Mouse (Mus musculus) midbrain, embryonic 14.5 days (tissue): ENCODE data around the gene Timm44. TPM values are rescaled to one million over a fixed set of nuclear protein-coding genes. Genes with fewer than 3 reads are reported as not detected.

Experiments used
- ATAC-seq: fragments of 200-750 bp; cut with Nextera tagmentation; 2 replicates; pipeline ENCODE4 v1.8.0; 2017; ENCODE audit warnings: moderate number of reproducible peaks, moderate library complexity; ENCODE audit not compliant: low FRiP score, low TSS enrichment
- DNase-seq: peaks from one replicate; pipeline ENCODE4 v3.0.0-alpha.2; 2015
- H3K27ac ChIP-seq: fragments of 300-500 bp; sonication (generic); replicated peaks from 2 replicates; pipeline ENCODE4 v1.5.1; 2014; ENCODE audit warnings: mild to moderate bottlenecking, low read depth, low read length, moderate library complexity
- H3K27me3 ChIP-seq: fragments of 300-500 bp; sonication (generic); 2 replicates; pipeline ENCODE4 v1.6.1; 2014; ENCODE audit warnings: low read length, control low read depth, mixed read lengths; ENCODE audit not compliant: control insufficient read depth, insufficient read depth
- H3K36me3 ChIP-seq: fragments of 300-500 bp; sonication (generic); 2 replicates; pipeline ENCODE4 v1.6.1; 2014; ENCODE audit warnings: low read length, control low read depth; ENCODE audit not compliant: control insufficient read depth, insufficient read depth
- H3K4me1 ChIP-seq: fragments of 300-500 bp; sonication (generic); 2 replicates; pipeline ENCODE4 v1.6.1; 2014; ENCODE audit warnings: mild to moderate bottlenecking, antibody characterized with exemption, low read length, control low read depth; ENCODE audit not compliant: control insufficient read depth, insufficient read depth
- H3K4me2 ChIP-seq: fragments of 300-500 bp; sonication (generic); 2 replicates; pipeline ENCODE4 v1.6.1; 2014; ENCODE audit warnings: mild to moderate bottlenecking, low read length, moderate library complexity
- H3K4me3 ChIP-seq: fragments of 300-500 bp; sonication (generic); replicated peaks from 2 replicates; pipeline ENCODE4 v1.5.1; 2014; ENCODE audit warnings: low read depth, low read length
- H3K9ac ChIP-seq: fragments of 300-500 bp; sonication (generic); replicated peaks from 2 replicates; pipeline ENCODE4 v1.6.1; 2014; ENCODE audit warnings: mild to moderate bottlenecking, low read length, moderate library complexity
- H3K9me3 ChIP-seq: fragments of 300-500 bp; sonication (generic); 2 replicates; pipeline ENCODE4 v1.6.1; 2016; ENCODE audit warnings: low read length, control low read depth, mixed read lengths; ENCODE audit not compliant: control insufficient read depth
- WGBS: fragments of 180-500 bp; shearing (Covaris S2); extraction: QIAGEN DNeasy Blood & Tissue Kit; methylation state at CpG from one replicate; pipeline ENCODE4 v1.1.7; 2014; 5-methylcytosine and 5-hydroxymethylcytosine counted together
- polyA plus RNA-seq: library from polyadenylated mRNA; unstranded; fragments of >200 nt; fragmentation: Nextera tagmentation; extraction: Ambion mirVana; gene quantifications from 2 replicates; pipeline ENCODE4 v1.2.1, GENCODE M21; 2014

Gene Timm44
- polyA plus RNA-seq, 1 experiment from 2014 or later, result 47.2 TPM

- H3K9me3 ChIP-seq, result no peaks in the 10 kb centered on the region
- no peak for ATAC-seq
- no peak for DNase-seq
- H3K27me3 ChIP-seq, result no peaks in the 10 kb centered on the region
- H3K4me1 ChIP-seq, result peaks cover 20% of the 10 kb centered on the region
- no peak overlapping the region for H3K4me3 ChIP-seq
- no peak overlapping the region for H3K4me2 ChIP-seq
- H3K36me3 ChIP-seq, result peaks cover 16% of the 10 kb centered on the region
- H3K9ac ChIP-seq, result no peak overlapping the region
- no peak overlapping the region for H3K27ac ChIP-seq
- WGBS, result 77% methylated on average over 2 of the region's 2 CpGs
Measured at GRCm38 (mm10) chr8:4318796-4319572, 43.3 kb upstream of the Timm44 start.

DNA sequence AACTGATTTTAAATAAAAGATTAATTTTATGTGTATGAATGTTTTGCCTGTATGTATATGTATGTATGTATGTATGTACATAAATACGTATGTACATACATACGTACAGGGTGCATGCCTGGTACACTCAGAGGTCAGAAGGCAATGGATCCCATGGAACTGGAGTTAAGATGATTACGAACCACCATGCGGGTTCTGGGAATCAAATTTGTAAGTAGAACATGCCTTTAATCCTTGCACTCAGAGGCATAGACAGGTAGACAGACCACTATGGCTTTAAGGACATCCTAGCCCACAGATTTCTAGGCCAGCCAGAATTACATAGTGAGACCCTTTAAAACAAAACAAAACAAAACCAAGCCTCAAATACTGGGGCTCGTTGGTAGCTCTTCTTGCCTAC is 42.4 kb upstream of the Timm44 start:
- no peak overlapping the region for H3K4me2 ChIP-seq
- no peak overlapping the region for H3K27ac ChIP-seq
- H3K4me3 ChIP-seq, result no peak overlapping the region
- no peak for DNase-seq
- H3K9me3 ChIP-seq, result no peaks in the 10 kb centered on the region
- H3K27me3 ChIP-seq, result no peaks in the 10 kb centered on the region
- no peak for ATAC-seq
- peaks cover 11% of the 10 kb centered on the region for H3K4me1 ChIP-seq
- WGBS, result 94% methylated on average over 5 of the region's 5 CpGs
- no peak overlapping the region for H3K9ac ChIP-seq
- H3K36me3 ChIP-seq, result peaks cover 16% of the 10 kb centered on the region

- Histone ChIP-seq H3K27me3 (no peaks in the 10 kb centered on the region), H3K4me2 (no peak overlapping the region), H3K4me3 (no peak overlapping the region), H3K36me3 (peaks cover 20% of the 10 kb centered on the region), H3K9ac (no peak overlapping the region), H3K27ac (no peak overlapping the region), H3K9me3 (no peaks in the 10 kb centered on the region), H3K4me1 (peaks cover 4% of the 10 kb centered on the region; the same call in 1 of the 2 replicates)
- DNase-seq (no peak), ATAC-seq (no peak)
- WGBS, result 96% methylated on average over 3 of the region's 3 CpGs
Measured at GRCm38 (mm10) chr8:4314852-4315251, 39.1 kb upstream of the Timm44 start.

GRCm38 (mm10) chr8:4313254-4314124 is 37.8 kb upstream of the Timm44 start:
- H3K9ac ChIP-seq, result no peak overlapping the region
- no peak overlapping the region for H3K27ac ChIP-seq
- H3K9me3 ChIP-seq, result no peaks in the 10 kb centered on the region
- DNase-seq, result no peak
- WGBS, result 91% methylated on average over 3 of the region's 3 CpGs
- no peaks in the 10 kb centered on the region for H3K4me1 ChIP-seq
- H3K36me3 ChIP-seq, result peaks cover 31% of the 10 kb centered on the region
- H3K4me2 ChIP-seq, result no peak overlapping the region
- H3K27me3 ChIP-seq, result no peaks in the 10 kb centered on the region
- H3K4me3 ChIP-seq, result no peak overlapping the region
- ATAC-seq, result no peak

DNA sequence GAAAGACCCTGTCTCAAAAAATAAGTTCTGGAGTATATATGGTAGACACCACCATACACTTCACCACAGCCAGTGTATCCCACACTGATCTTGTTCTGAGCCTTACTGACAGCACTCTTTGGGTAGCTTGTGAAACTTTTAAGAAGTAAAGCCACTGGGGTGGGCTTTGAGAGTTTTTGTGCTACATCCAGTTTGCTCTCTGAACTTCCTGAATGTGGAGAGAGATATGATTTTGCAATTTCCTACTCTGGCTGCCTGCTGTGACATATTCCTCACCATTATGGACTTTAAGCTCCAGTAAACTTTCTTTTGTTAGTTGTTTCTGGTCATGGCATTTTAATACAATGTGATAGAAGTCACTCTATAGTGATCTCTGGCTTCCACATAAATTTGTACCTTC is 36.4 kb upstream of the Timm44 start:
- ATAC-seq, result no peak

DNA sequence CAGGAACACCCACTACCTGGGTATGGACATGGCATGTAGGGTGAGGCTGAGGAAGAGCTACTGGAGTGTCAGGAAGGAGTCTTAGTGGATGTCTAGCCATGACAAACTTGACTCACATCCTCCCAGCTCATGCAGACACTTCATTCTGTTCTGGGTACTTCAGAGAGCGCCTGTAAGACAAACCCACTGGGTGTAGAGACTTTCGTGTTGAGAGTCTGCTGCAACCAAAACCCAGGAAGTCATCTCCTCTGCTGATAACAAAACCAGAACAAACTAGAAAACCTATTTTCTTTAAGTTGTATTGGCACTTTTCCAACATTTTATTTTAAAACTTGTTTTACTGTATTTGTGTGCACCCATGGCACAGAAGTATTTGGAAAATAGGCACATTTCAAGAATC is 30.1 kb upstream of the Timm44 start:
- ATAC-seq (no peak), DNase-seq (no peak)
- Histone ChIP-seq H3K4me2 (no peak overlapping the region), H3K4me1 (no peaks in the 10 kb centered on the region), H3K27me3 (no peaks in the 10 kb centered on the region), H3K36me3 (peaks cover 96% of the 10 kb centered on the region), H3K27ac (no peak overlapping the region), H3K4me3 (no peak overlapping the region), H3K9me3 (no peaks in the 10 kb centered on the region), H3K9ac (no peak overlapping the region)
- 97% methylated on average over 2 of the region's 2 CpGs for WGBS

More for the DNA sequence above, 36.4 kb upstream of the Timm44 start:
- no peak for DNase-seq
- H3K9me3 ChIP-seq, result no peaks in the 10 kb centered on the region
- no peaks in the 10 kb centered on the region for H3K27me3 ChIP-seq
- H3K27ac ChIP-seq, result no peak overlapping the region
- H3K36me3 ChIP-seq, result peaks cover 45% of the 10 kb centered on the region
- H3K9ac ChIP-seq, result no peak overlapping the region
- no peak overlapping the region for H3K4me3 ChIP-seq
- no peak overlapping the region for H3K4me2 ChIP-seq
- H3K4me1 ChIP-seq, result no peaks in the 10 kb centered on the region

GRCm38 (mm10) chr8:4304124-4304547 is 28.4 kb upstream of the Timm44 start:
- Histone ChIP-seq H3K4me1 (no peaks in the 10 kb centered on the region), H3K4me3 (no peak overlapping the region), H3K27me3 (no peaks in the 10 kb centered on the region), H3K9me3 (no peaks in the 10 kb centered on the region), H3K9ac (no peak overlapping the region), H3K36me3 (peaks cover 95% of the 10 kb centered on the region), H3K27ac (no peak overlapping the region), H3K4me2 (no peak overlapping the region)
- ATAC-seq (no peak), DNase-seq (no peak)
- 85% methylated on average over 3 of the region's 3 CpGs for WGBS

DNA sequence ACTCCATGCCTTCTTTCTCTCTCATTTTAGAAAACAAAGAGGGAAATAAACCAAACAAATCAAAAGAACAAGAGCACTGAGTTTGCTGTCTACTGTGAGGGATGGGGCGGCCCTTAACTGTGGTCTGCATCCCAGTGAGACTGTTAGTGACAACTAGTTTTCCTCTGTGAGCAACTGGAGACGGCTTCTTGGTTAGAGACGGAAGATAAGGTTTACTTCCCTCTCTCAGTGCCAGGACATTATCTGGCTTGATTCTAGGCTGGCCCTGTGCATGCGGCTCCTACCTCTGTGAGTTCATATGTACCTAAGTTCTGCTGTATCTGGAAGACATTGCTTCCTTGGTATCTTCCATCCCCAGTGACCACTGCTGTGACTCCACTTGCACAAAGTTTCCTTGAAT is 22.1 kb upstream of the Timm44 start:
- WGBS, result 97% methylated on average over 4 of the region's 4 CpGs
- Histone ChIP-seq H3K4me1 (no peaks in the 10 kb centered on the region), H3K4me2 (no peak overlapping the region), H3K27me3 (no peaks in the 10 kb centered on the region), H3K9ac (no peak overlapping the region), H3K9me3 (no peaks in the 10 kb centered on the region), H3K36me3 (peaks cover 96% of the 10 kb centered on the region), H3K4me3 (no peak overlapping the region), H3K27ac (no peak overlapping the region)
- DNase-seq (no peak), ATAC-seq (no peak)
